Mouse (Mus musculus) lung, embryonic 16.5 days (tissue): ENCODE data around the gene Daam1. TPM values are rescaled to one million over a fixed set of nuclear protein-coding genes. Genes with fewer than 3 reads are reported as not detected.
A peak's percentile ranks its signal among the peaks of the same experiment; 100 is the strongest.

Experiments
- ATAC-seq: fragments of 200-750 bp; cut with Nextera tagmentation; 2 replicates; pipeline ENCODE4 v1.8.0; 2017; ENCODE audit warnings: low read depth, mild to moderate bottlenecking, moderate library complexity
- H3K27ac ChIP-seq: fragments of 300-500 bp; sonication (generic); 2 replicates; pipeline ENCODE4 v1.5.1; 2014; ENCODE audit warnings: mild to moderate bottlenecking, control low read depth, low read length
- H3K27me3 ChIP-seq: fragments of 300-500 bp; sonication (generic); 2 replicates; pipeline ENCODE4 v1.6.1; 2014; ENCODE audit warnings: low read depth, low read length, mixed read lengths; ENCODE audit not compliant: control insufficient read depth, insufficient read depth
- H3K36me3 ChIP-seq: fragments of 300-500 bp; sonication (generic); 2 replicates; pipeline ENCODE4 v1.6.1; 2014; ENCODE audit warnings: low read length; ENCODE audit not compliant: control insufficient read depth, insufficient read depth
- H3K4me1 ChIP-seq: fragments of 300-500 bp; sonication (generic); replicated peaks from 2 replicates; pipeline ENCODE4 v1.6.1; 2014; ENCODE audit warnings: low read length, mixed read lengths; ENCODE audit not compliant: control insufficient read depth, insufficient read depth
- H3K4me2 ChIP-seq: fragments of 300-500 bp; sonication (generic); 2 replicates; pipeline ENCODE4 v1.6.1; 2014; ENCODE audit warnings: low read depth, low read length, control low read depth
- H3K4me3 ChIP-seq: fragments of 300-500 bp; sonication (generic); 2 replicates; pipeline ENCODE4 v1.5.1; 2014; ENCODE audit warnings: mild to moderate bottlenecking, low read length, control low read depth
- H3K9ac ChIP-seq: fragments of 300-500 bp; sonication (generic); 2 replicates; pipeline ENCODE4 v1.6.1; 2014; ENCODE audit warnings: low read length, control low read depth
- H3K9me3 ChIP-seq: fragments of 300-500 bp; sonication (generic); 2 replicates; pipeline ENCODE4 v1.6.1; 2016; ENCODE audit warnings: low read length; ENCODE audit not compliant: control insufficient read depth
- WGBS: fragments of 180-500 bp; shearing (Covaris S2); extraction: QIAGEN DNeasy Blood & Tissue Kit; methylation state at CpG from one replicate; pipeline ENCODE4 v1.1.7; 2014; 5-methylcytosine and 5-hydroxymethylcytosine counted together
- polyA plus RNA-seq: library from polyadenylated mRNA; unstranded; fragments of >200 nt; fragmentation: Nextera tagmentation; extraction: Ambion mirVana; gene quantifications from 2 replicates; pipeline ENCODE4 v1.2.1, GENCODE M21; 2015

Daam1 gene
- 16.0 TPM in 2 replicates for polyA plus RNA-seq

GRCm38 (mm10) chr12:71830607-71831257, at the start of gene Daam1:
TSS of gene Daam1 (plus strand) at chr12:71831078.
- no peaks in the 10 kb centered on the region for H3K27me3 ChIP-seq
- 0% methylated on average over 35 of the region's 35 CpGs for WGBS
- peak within 1 kb of the TSS; percentile 93 for H3K4me2 ChIP-seq
- peak within 1 kb of the TSS; percentile 90 for H3K9ac ChIP-seq
- peak; percentile 99 for ATAC-seq
- H3K4me3 ChIP-seq = peak within 1 kb of the TSS; percentile 92
- no peaks in the 10 kb centered on the region for H3K36me3 ChIP-seq
- H3K9me3 ChIP-seq = no peaks in the 10 kb centered on the region
- H3K4me1 ChIP-seq = peaks cover 26% of the 10 kb centered on the region
- peak within 1 kb of the TSS; percentile 94 for H3K27ac ChIP-seq

GRCm38 (mm10) chr12:71781220-71781619, 49.7 kb upstream of the Daam1 start:
- peak overlapping the region; percentile 64 for H3K27ac ChIP-seq
- H3K4me3 ChIP-seq = no peak overlapping the region
- no peaks in the 10 kb centered on the region for H3K36me3 ChIP-seq
- H3K27me3 ChIP-seq = no peaks in the 10 kb centered on the region
- WGBS = 40% methylated on average over 7 of the region's 7 CpGs
- ATAC-seq = peak; percentile 76
- peaks cover 4% of the 10 kb centered on the region for H3K4me1 ChIP-seq
- no peak overlapping the region for H3K4me2 ChIP-seq
- H3K9ac ChIP-seq = no peak overlapping the region
- no peaks in the 10 kb centered on the region for H3K9me3 ChIP-seq

- no peaks in the 10 kb centered on the region for H3K9me3 ChIP-seq
- no peak overlapping the region for H3K4me3 ChIP-seq
- H3K27me3 ChIP-seq = no peaks in the 10 kb centered on the region
- ATAC-seq = no peak
- H3K4me1 ChIP-seq = no peaks in the 10 kb centered on the region
- no peak overlapping the region for H3K9ac ChIP-seq
- H3K4me2 ChIP-seq = no peak overlapping the region
- 76% methylated on average over 3 of the region's 3 CpGs for WGBS
- no peak overlapping the region for H3K27ac ChIP-seq
- no peaks in the 10 kb centered on the region for H3K36me3 ChIP-seq
Measured at GRCm38 (mm10) chr12:71783970-71784369, 46.9 kb upstream of the Daam1 start.

GRCm38 (mm10) chr12:71784666-71785255, 46.1 kb upstream of the Daam1 start:
- no peak overlapping the region for H3K4me3 ChIP-seq
- no peaks in the 10 kb centered on the region for H3K9me3 ChIP-seq
- H3K4me1 ChIP-seq = no peaks in the 10 kb centered on the region
- no peak overlapping the region for H3K4me2 ChIP-seq
- H3K36me3 ChIP-seq = no peaks in the 10 kb centered on the region
- H3K27me3 ChIP-seq = no peaks in the 10 kb centered on the region
- 45% methylated on average over 11 of the region's 11 CpGs for WGBS
- no peak overlapping the region for H3K27ac ChIP-seq
- H3K9ac ChIP-seq = no peak overlapping the region
- ATAC-seq = no peak

GRCm38 (mm10) chr12:71786521-71786920, 44.4 kb upstream of the Daam1 start:
- Histone ChIP-seq H3K36me3 (no peaks in the 10 kb centered on the region), H3K9me3 (no peaks in the 10 kb centered on the region), H3K4me1 (no peaks in the 10 kb centered on the region), H3K4me2 (no peak overlapping the region), H3K9ac (no peak overlapping the region), H3K27me3 (no peaks in the 10 kb centered on the region), H3K27ac (no peak overlapping the region), H3K4me3 (no peak overlapping the region)
- ATAC-seq = no peak

GRCm38 (mm10) chr12:71788791-71789190, 42.1 kb upstream of the Daam1 start:
- H3K4me2 ChIP-seq = no peak overlapping the region
- H3K36me3 ChIP-seq = no peaks in the 10 kb centered on the region
- no peak overlapping the region for H3K27ac ChIP-seq
- no peak overlapping the region for H3K4me3 ChIP-seq
- no peak for ATAC-seq
- WGBS = 63% methylated on average over 4 of the region's 4 CpGs
- H3K9me3 ChIP-seq = no peaks in the 10 kb centered on the region
- 0 out of 2 replicates have a peak, but pooled peaks cover 2% of the 10 kb centered on the region for H3K4me1 ChIP-seq
- H3K9ac ChIP-seq = no peak overlapping the region
- no peaks in the 10 kb centered on the region for H3K27me3 ChIP-seq

- Histone ChIP-seq H3K9ac (no peak overlapping the region), H3K4me3 (no peak overlapping the region), H3K9me3 (no peaks in the 10 kb centered on the region), H3K36me3 (no peaks in the 10 kb centered on the region), H3K27me3 (no peaks in the 10 kb centered on the region), H3K27ac (no peak overlapping the region), H3K4me2 (no peak overlapping the region), H3K4me1 (peaks cover 7% of the 10 kb centered on the region)
- WGBS = 89% methylated on average over 1 of the region's 1 CpGs
- ATAC-seq = no peak
Measured at GRCm38 (mm10) chr12:71790581-71790980, 40.3 kb upstream of the Daam1 start.

- no peaks in the 10 kb centered on the region for H3K9me3 ChIP-seq
- no peaks in the 10 kb centered on the region for H3K27me3 ChIP-seq
- H3K4me3 ChIP-seq = no peak overlapping the region
- 64% methylated on average over 2 of the region's 2 CpGs for WGBS
- peak; percentile 51 for ATAC-seq
- H3K27ac ChIP-seq = no peak overlapping the region
- H3K9ac ChIP-seq = no peak overlapping the region
- no peak overlapping the region for H3K4me2 ChIP-seq
- peaks cover 12% of the 10 kb centered on the region for H3K4me1 ChIP-seq
- no peaks in the 10 kb centered on the region for H3K36me3 ChIP-seq
Measured at GRCm38 (mm10) chr12:71793114-71793513, 37.8 kb upstream of the Daam1 start.

GRCm38 (mm10) chr12:71795626-71796025, 35.3 kb upstream of the Daam1 start:
- WGBS = 39% methylated on average over 4 of the region's 4 CpGs
- ATAC-seq = no peak
- no peaks in the 10 kb centered on the region for H3K9me3 ChIP-seq
- no peak overlapping the region for H3K4me2 ChIP-seq
- H3K27me3 ChIP-seq = no peaks in the 10 kb centered on the region
- no peak overlapping the region for H3K27ac ChIP-seq
- peaks cover 12% of the 10 kb centered on the region for H3K4me1 ChIP-seq
- no peak overlapping the region for H3K4me3 ChIP-seq
- H3K36me3 ChIP-seq = no peaks in the 10 kb centered on the region
- H3K9ac ChIP-seq = no peak overlapping the region
